Mouse (Mus musculus) v-Abl transformed pro-B cells (cell line): Measurements from ENCODE around the gene Slc34a3.

ENCODE experiments used
- in situ Hi-C, 2 experiments: fragments of 400-800 bp; cut with MboI; formaldehyde crosslinking; loops; one replicate each; pipeline ENCODE4 v1.15.1; 2025; ENCODE audit not compliant: unreplicated experiment in 2 of 2

Gene Slc34a3

DNA sequence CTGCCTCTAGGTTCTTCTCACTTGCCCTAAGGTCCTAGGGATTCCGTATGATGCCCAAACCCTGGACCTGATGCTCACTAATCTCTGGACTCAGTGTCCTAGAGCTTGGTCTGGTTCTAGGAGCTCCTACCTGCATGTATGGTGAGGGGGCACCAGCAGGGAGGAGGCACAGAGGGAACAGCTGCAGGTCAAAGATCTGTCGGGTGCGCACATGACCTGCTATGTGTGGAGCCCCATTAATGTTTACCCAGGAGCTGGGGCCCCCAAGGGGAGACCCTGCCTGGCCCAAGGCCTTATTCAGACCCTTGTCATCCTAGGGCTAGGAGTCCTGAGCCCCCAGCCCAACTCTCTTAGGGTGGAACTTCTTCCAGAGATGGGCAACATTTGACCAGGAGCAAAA lies at the start of gene Slc34a3:
Gene Slc34a3 (minus strand): TSS at position 315 of the 400 bp plus-strand sequence.
- in situ Hi-C loops, result no loop called here

DNA sequence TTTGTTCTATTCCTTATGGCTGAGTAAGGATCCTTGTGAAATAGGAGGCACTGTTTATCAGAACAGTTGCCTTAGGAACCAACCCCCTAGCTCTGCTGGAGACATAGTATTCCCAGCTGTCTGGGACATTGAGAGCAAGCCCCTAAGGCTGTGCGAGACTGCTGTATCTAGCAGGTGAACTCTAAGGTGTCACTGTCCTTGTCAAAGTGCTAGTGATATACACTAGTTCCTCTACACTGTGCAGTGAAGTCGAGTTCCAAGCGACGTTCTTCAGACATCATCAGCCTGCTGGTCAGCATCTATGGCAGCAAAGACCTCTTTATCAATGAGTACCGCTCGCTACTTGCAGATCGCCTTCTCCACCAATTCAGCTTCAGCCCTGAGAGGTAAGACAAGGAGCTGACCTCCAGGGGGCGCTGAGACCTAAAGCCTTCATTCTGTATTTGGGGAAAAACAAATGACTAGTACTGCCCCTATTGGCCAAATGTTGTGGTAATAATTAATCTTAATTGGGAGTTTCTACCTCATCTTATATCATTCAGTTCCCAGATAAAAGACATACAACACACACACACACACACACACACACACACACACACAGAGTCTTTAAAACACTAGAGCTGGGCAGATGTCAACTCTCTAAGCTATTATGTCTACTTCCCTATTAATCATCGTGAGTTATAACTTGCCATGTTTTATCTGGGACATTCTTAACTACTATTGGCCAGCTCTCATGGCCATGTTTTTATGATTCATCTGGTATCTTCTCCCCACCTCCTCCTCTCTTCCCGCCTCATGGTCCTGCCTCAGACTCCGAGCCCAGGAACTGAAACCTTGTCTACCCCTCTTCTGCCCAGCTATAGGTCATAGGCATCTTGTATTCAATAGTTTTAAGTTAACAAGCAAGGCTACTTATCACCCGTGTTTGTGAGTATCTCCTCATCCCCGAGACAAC lies 45.0 kb upstream of the Slc34a3 start:
- in situ Hi-C loops, result loop anchor here in 1 of 2 experiments (5.0 kb wide), 2 partner anchors 53 to 123 kb away; partner anchors contain the start of gene Man1b1

DNA sequence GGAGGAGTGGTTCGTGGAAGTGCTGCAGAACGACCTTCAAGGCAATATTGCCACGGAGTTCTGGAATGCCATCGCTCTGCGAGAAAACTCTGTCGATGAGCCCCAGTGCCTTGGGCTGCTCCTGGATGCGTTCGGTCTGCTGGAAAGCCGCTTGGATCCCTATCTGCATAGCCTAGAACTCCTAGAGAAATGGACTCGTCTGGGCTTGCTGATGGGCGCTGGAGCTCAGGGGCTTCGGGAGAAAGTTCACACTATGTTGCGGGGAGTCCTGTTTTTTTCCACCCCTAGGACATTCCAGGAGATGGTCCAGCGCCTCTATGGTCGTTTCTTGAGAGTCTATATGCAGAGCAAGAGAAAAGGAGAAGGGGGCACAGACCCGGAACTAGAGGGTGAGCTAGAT lies 38.8 kb upstream of the Slc34a3 start:
- in situ Hi-C loops, result loop anchor here in 1 of 2 experiments (25.0 kb wide), 1 partner anchor 1639 kb away; the partner anchor contains the start of genes Med22, Rpl7a, Surf1 and Surf2

DNA sequence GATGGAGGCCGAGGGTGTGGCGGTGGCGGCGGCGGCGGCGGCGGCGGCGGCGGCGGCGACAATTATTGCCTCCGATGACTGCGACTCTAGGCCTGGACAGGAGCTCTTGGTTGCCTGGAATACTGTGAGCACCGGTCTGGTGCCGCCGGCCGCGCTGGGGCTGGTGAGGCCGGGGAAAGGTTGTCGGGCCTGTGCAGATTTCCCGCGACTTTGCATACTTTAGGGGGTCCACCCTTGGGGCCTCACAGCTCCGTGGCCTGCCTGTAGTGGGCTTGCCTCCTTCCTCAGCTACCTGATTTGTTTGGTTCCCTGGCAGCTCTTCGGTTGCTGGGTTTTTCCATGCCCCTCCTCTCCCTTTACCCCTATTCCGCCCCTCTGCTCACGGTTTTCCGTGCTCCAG lies 38.4 kb upstream of the Slc34a3 start:
- in situ Hi-C loops, result loop anchor here in 1 of 2 experiments (25.0 kb wide), 1 partner anchor 1640 kb away; the partner anchor contains the start of genes Med22, Rpl7a, Surf1 and Surf2

DNA sequence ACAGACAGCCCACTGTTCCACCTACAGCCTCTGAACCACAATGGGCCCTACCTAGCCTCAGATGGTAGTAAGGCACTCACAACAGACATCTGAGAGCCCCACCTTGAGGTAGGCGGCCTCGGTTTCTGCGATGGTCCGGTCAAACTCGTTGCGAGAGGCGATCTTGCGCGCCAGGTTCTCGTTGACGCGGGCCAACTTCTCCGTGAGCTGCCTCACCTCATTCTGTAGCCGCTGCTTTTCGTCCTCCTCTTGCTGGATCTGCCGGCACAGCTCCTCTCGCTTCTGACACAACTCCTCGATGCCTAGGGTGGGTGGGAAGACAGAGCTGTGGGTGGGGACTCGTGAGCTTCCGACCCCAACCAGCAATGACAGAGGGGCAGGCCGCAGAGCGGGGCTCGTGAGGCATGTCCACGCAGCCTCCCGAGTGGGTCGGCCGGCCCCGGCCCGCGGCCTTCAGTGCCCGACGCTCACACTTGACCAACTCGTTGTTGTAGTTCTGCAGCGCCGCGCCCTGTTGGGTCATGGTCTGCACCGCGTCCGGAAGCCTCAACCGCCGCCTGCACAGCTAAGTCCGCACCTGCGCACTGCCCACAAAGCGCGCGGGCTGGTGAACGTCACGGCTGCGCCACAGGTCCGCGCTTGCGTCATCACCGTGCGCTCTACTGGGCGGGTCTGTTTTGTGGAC lies 37.8 kb upstream of the Slc34a3 start, which contains the start of the genes Ssna1 and Anapc2:
Gene Ssna1 (minus strand): TSS at position 612 of the 685 bp plus-strand sequence.
Gene Anapc2 (plus strand): TSS at position 652 of the 685 bp plus-strand sequence.
- in situ Hi-C loops, result loop anchor here in 1 of 2 experiments (25.0 kb wide), 1 partner anchor 1640 kb away; the partner anchor contains the start of genes Med22, Rpl7a, Surf1 and Surf2

DNA sequence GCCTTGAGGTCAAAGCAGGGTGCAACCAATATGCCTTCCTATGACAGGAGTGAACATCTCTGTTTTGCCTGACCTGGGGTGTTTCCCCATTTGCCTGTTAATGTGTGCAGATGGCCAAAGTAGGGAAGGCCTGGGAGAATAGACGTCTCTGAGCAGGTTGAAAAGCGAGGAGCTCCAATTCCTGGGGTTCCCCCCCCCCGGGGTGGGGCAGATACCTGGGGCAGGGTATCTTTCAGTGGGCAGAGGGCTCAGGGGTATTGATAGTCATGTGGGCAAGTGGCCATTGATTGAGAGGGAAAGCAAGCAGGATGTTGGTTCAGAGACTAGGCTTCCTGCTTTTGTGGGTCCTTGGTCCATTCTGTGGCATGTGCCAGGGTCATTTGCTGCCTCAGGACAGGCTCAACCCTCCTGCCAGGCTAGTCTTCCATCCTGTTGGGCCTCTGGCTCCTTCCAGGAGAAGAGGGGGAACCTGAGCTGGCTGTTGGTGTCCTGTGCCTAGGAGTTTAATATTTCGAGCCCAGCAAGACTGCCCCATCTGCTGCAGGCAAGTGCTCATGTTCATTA lies 33.7 kb upstream of the Slc34a3 start:
- in situ Hi-C loops, result loop anchor here in 1 of 2 experiments (25.0 kb wide), 1 partner anchor 1644 kb away; the partner anchor contains the start of genes Med22, Rpl7a, Surf1 and Surf2

DNA sequence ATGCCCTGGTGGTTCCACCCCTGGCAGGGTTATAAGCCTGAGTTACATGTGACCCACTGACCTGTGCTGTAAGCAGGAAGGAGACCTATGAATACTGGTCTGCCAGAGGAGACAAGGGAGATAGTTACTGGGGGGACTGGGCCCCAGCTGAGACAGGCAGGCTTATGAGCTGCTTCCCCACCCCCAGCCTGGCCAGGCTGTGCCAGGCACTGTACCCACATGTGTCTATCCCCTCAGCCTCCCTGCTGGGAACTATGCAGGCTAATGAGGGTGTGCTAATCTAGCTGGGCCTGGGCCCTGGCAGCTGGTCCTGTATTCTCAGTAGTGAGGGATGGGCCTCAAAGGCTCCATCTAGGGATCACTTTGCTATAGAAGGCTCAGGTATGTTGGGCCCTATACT lies 33.1 kb upstream of the Slc34a3 start:
- in situ Hi-C loops, result loop anchor here in 1 of 2 experiments (25.0 kb wide), 1 partner anchor 1645 kb away; the partner anchor contains the start of genes Med22, Rpl7a, Surf1 and Surf2

DNA sequence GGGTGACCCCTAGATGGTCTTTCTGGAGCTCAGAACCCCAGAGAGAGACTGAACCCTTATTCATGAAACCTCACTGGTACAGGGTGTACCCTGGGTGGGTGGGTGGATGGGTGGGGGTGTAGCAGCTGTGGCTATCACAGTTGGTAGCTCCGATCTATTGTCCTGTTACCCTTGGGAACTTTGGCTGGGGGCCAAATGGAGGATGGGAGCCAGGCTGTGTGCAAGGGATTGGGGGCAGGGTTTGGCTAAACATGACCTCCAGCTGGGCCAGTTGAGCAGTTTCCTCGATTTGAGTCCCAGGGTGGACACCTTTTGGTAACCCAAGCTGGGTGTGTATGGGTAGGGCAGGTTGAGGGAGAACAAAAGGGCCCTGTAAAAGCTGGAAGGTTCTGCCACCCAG lies 32.6 kb upstream of the Slc34a3 start:
- in situ Hi-C loops, result loop anchor here in 1 of 2 experiments (25.0 kb wide), 1 partner anchor 1646 kb away; the partner anchor contains the start of genes Med22, Rpl7a, Surf1 and Surf2

DNA sequence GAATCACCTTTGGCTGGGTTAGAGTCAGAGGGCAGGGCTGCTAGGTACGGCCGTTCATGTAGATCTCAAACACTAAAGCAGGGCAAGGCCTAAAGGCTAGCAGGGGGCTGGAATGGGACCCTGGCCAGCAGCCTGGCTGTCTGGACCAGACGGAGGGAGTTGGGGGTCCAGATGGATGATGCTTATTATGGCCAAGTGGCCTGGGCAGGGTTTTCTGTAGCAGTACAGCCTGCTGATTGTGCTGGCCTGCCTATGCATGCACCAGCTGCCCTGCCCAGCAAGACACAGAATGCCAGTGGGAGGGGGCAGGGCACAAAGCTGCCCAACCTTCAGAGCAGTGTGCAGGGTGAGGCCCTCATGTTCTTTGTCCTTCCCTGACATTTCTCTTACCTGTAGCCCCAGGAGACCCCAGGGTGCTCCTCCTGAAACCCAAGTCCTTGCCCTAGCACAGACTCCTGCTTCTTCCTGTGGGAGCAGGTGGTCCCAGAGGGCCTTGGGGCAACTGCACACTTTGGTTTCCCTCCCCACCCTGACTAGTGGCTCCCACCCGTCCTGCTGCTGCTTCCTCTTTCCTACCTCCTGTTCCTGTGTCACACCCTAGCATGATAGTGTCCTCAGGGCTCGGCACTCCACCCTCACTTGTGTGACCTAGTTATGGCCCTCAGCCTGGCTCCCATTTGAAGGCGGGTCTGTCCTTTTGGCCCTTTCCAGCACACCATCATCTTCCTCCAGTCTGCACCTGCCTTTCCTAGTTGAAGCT lies 31.9 kb upstream of the Slc34a3 start:
- in situ Hi-C loops, result loop anchor here in 1 of 2 experiments (25.0 kb wide), 1 partner anchor 1646 kb away; the partner anchor contains the start of genes Med22, Rpl7a, Surf1 and Surf2

DNA sequence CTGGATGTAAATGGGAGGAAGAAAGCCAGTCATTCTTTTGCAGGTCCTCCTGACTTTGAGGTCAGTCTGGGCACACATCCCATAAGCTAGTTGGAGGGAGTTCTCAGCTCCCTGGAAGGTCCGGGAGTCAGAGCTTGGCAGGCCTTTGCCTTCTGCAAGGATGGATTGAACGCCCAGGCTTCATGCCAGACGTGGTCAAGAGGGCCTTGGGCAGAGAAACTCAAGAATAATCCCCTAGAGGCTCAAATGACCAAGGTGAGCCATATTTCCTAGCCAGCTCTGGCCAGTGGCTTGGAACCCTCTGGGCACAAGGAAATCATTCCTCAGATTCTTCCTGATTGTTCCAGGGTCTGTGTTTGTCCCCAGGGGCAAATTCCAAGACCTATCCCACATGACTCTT lies 30.7 kb upstream of the Slc34a3 start:
- in situ Hi-C loops, result loop anchor here in 1 of 2 experiments (25.0 kb wide), 1 partner anchor 1647 kb away; the partner anchor contains the start of genes Med22, Rpl7a, Surf1 and Surf2

DNA sequence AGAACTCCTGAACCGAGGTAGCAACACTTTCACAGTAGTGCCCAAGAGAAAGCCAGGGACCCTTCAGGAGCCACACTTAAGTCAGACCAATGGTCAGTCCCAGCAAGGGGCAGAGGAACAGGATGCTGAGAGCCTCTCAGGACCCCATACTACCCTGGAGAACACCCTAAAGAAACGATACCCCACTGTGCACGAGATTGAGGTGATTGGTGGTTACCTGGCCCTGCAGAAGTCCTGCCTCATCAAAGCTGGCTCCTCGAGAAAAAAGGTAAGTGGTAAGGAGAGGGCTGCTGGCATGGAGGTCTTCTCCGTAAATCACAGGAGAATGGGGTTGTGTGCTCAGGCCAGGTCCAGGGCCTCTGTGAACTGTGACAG lies 30.1 kb upstream of the Slc34a3 start:
- in situ Hi-C loops, result loop anchor here in 1 of 2 experiments (25.0 kb wide), 1 partner anchor 1648 kb away; the partner anchor contains the start of genes Med22, Rpl7a, Surf1 and Surf2

DNA sequence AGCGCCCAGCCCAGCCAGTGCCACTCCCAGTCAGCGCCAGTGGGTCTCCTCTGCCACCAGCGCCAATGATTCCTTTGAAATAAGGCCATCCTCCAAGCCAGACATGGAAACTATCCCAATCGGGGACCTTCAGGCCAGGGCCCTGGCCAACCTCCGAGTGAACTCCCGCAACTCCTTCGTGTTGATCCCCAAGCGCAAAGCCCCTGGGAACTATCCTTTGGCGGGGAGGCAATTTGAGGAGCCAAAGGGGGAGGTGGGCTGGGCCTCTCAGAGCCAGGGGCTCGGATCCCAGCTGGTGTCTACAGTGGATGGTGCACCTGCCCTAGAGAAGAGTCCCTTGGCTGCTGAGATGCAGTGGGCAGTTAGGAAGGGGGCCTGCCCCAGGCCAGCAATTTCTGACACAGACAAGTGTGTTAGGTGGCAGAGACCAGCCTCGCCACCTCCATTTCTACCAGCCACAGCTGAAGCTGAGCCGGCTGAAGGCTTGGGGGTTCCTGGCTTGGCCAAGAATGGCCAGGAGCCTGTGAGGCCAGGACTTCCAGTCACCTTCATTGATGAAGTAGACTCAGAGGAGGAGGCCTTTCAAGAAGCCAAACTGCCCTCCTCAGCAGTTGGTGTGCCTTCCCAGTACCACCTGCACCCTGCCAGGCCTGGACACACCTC lies 29.6 kb upstream of the Slc34a3 start:
- in situ Hi-C loops, result loop anchor here in 1 of 2 experiments (25.0 kb wide), 1 partner anchor 1649 kb away; the partner anchor contains the start of genes Med22, Rpl7a, Surf1 and Surf2

DNA sequence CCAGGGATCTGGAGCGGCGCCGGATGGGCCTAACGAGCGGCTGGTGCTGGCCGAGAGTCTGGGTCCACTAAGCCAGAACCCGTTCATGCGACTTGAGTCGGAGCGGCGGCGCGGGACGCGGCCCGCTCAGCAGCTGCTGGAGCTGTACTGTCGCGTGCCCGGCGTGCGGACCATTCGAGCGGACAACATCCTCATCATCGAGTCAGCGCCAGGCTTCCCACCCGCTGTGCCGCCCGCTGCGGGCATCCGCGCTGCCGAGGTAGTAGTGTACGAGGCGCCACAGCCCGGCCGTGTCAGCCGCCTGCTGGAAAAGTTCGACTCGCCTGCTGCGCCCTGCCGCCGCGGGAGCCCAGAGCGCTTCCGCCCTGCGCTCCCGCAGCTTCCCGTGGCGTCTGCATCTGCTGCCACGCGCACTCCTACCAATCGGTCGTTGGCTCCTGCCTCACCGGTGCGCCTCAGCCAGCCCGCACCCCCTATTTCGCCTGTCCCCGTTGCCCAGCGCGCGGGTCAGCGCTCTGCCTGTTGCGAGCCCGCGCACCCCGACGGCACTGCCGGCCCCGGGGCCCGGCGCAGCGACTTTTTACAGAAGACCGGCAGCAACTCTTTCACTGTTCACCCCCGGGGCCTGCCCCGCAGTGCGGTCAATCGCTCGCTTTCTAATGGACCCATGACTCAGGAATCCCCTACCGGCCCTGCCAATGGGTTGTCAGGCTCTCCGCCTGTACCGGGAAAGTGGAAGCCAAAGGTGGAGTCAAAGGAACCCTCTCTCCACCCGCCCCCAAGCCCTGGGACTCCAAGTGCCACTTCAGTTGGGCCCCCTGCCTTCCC lies 28.8 kb upstream of the Slc34a3 start:
- in situ Hi-C loops, result loop anchor here in 1 of 2 experiments (25.0 kb wide), 1 partner anchor 1649 kb away; the partner anchor contains the start of genes Med22, Rpl7a, Surf1 and Surf2

DNA sequence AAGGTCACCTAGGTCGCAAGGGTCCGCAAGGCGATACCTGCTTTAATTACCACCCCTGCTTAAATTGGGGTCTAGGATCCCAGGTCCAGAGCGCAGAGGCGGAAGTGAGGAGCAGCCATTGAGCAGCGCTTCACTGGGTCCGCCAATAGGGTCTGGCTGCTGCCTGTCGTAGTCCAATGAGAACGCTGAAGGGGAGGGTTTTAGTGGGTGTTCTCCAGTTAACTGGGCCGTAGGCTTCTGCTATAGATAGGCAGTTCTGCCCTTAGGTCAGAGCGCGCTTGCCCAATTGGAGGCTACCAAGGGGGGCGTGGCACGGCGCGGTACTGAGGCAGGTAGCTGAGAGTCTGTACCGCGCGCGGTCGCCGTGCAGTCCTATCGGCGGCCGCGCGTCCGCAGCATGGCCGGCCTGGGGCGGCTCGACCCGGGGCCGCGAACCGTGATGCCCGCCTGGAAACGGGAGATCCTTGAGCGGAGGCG lies 28.2 kb upstream of the Slc34a3 start, which contains the start of gene Tprn:
Gene Tprn (plus strand): TSS at position 328 of the 477 bp plus-strand sequence.
- in situ Hi-C loops, result loop anchor here in 1 of 2 experiments (25.0 kb wide), 1 partner anchor 1650 kb away; the partner anchor contains the start of genes Med22, Rpl7a, Surf1 and Surf2

DNA sequence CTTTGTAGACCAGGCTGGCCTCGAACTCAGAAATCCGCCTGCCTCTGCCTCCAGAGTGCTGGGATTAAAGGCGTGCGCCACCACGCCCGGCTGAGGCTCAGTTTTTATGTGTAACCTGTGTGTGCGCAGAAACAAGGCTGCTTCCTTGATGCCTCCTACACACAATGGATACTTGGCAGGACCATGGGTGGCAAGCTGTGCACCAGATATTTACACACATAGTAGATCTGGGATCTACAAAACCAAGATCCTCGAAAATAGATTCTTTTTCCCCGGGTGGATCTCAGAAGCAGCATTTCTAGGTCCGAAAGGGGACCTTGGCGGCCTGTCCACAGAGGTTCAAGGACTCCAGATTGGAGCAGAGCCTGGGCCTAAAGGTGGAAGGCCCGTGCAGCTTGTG lies 27.7 kb upstream of the Slc34a3 start:
- in situ Hi-C loops, result loop anchor here in 1 of 2 experiments (25.0 kb wide), 1 partner anchor 1650 kb away; the partner anchor contains the start of genes Med22, Rpl7a, Surf1 and Surf2

DNA sequence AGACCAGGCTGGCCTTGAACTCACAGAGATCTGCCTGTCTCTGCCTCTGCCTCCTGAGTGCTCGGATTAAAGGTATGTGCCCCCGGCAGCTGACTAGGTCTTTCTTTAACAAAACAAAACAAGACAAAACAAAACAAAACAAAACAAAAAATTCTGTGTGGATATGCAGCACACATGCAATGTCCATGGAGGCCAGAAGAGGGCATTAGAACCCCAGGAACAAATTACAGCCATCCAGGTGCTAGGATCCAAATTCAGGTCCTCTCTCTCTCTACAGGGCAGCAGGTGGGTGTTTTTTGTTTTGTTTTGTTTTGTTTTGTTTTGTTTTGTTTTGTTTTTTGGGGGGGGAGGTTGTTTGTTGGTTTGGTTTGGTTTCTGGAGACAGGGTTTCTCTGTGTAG lies 24.7 kb upstream of the Slc34a3 start:
- in situ Hi-C loops, result loop anchor here (5.0 to 25.0 kb wide), 4 partner anchors 64 to 1653 kb away; partner anchors contain the start of genes Med22 (in 1 of the 2), Noxa1 (in 1 of the 2), Rpl7a (in 1 of the 2) and Surf1 (in 1 of the 2)

DNA sequence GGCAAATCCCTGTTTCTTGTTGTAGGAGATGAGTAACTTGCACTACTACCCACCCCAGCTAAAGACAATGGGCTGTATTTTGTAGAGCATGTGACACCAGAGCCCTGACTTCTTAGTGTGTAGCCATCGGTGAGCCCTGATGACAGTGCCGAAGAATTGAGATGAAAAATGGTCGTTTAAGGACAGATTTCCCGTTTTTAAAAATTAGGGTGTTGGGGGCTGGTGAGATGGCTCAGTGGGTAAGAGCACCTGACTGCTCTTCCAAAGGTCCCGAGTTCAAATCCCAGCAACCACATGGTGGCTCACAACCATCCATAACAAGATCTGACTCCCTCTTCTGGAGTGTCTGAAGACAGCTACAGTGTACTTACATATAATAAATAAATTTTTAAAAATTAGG lies 23.1 kb upstream of the Slc34a3 start:
- in situ Hi-C loops, result loop anchor here (5.0 to 25.0 kb wide), 4 partner anchors 62 to 1655 kb away; partner anchors contain the start of genes Med22 (in 1 of the 2), Noxa1 (in 1 of the 2), Rpl7a (in 1 of the 2) and Surf1 (in 1 of the 2)
